Mouse (Mus musculus) kidney, postnatal 10 days (tissue): ENCODE data around the gene Ikzf2.

Experiments used
- DNase-seq: peaks from one replicate; pipeline ENCODE4 v3.0.0; 2021; ENCODE audit warnings: mixed read lengths

Gene Ikzf2

DNA sequence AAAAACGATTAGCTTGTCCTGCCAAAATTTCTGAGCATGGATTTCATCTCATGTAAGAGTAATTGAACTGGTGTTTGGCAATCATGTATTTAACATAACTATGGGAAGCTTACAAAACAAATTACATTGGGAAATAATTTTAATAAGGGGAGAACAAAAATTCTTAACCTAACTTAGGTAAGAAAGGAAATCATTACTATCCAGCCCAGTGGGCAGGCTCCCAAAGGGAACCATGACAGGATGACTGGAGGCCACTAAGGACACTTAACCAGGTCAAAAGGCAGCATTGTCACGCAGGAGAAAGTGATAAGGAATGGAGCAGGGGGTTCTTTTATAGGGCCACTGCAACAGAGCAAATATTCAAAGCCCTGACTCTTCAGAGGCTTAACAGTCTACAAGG, 101.5 kb downstream of the Ikzf2 start:
- no peak for DNase-seq

DNA sequence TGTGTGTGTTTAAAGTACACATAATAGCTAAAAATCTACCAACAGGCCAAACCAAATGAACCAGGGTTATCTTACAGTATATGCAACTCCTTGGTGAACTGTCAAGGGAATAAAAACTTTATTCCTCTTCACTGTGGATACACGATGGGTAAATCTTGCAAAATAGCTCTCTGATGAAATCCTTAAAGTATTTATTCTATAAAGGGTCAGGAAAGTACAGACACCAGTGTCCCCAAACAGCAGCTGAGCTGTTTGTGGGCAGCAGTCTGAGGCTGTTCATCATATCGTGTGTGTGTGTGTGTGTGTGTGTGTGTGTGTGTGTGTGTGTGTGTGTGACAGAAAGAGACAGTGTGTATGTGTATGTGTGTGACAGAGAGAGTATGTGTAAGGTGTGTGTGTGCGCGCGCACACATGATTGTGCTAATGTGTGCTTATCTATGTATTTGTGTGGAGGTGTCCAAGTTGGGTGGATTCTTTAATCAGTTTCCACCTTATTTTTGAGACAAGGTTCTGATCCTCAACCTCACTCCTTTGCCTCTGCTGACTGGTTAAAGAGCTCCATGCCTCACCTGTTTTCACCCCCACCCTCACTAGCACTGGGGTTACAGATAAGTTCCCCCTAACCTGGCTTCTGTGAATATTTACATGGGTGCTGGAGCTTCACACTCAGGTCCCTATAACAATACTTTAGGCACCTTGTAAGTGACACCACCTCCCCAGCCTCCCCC, 102.9 kb downstream of the Ikzf2 start:
- DNase-seq, result no peak

DNA sequence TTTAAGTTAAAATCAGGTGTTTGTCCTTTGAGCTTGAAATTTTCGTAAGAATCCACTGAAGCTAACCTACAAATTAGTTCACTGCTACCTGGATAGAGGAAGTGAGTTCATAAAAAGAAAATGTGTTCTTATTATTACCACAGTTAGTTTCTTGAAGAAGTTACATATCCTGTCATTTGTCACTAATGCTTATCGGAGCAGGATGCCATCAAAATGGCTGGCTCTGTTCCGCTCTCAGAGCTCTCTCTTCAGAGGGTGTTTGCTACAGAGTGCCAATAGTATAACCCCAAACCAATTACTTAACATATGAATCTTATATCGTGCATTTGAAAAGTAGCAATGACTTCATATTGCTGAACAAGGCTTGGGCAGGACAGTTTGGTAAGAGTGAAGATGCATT, 108.1 kb downstream of the Ikzf2 start:
- DNase-seq, result no peak

DNA sequence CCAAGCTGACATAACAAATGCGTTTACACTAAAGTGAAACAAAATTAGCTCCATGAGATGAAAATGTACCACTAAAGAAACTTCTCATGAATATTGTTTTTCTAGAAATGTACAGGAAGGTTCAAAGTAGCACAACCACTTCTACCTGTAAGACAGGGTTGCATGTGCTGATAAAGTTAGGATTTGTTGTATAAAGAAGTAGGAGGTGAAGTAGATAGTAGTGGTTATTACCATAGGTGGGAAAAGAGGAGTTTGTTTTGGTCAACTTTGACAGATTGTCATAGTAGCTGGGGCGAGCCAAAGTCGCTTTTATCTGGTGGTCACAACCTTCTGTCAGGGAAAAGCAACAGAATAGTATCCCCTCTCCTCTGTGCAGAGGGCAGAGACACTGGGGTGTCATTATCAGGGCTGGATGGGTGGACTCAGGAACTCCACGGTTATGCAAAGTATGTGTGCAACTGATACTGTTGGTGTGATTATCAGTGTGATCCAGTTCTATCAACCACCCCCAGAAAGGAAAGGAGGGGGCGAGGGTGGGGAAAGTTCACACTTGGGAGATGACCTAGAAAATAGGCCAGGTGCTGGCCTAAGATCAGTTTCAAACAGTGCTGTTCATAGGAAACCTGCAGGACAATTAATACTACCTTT, 127.5 kb downstream of the Ikzf2 start:
- no peak for DNase-seq

DNA sequence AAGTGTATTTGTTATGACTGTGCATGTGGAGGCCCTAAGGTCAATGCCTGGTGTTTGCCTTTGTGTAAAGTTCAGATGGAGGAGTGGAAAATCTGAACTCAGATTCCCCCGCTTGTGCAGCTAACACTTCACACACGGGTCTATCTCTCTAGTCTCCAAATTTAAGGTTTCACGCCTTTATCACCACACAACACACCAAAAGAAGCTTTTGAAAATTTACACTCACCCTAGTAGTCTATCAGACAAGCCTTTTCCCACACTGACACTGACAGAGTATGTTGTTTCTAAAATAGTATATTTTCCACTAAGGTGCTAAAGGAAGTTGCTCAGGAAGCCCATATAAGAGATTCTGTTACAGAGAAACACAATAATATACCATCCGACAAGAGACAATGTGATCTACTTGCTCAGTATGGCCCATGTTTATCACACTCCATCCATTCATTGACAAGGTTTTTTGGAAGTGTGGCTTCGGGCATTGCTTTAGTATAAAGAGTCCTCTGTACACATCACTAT, 131.4 kb downstream of the Ikzf2 start:
- no peak for DNase-seq

DNA sequence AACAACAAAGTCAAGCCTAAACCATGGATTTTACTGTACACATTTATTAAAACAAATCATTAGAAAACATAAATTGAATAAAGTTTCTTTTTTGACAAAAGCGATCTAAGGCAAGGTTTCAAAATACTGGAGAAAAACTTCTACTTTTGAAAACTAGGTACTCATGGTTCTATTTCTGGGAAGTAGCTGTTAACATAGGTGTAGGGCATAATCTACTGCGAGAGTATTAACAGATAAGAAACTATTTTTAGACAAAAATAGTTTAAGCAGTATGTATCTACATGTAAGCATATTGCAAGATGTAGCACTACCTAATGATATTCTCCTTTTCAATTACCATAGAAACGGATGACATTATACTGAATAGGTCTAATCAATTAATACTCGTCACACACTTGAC, 137.1 kb downstream of the Ikzf2 start:
- DNase-seq, result no peak

DNA sequence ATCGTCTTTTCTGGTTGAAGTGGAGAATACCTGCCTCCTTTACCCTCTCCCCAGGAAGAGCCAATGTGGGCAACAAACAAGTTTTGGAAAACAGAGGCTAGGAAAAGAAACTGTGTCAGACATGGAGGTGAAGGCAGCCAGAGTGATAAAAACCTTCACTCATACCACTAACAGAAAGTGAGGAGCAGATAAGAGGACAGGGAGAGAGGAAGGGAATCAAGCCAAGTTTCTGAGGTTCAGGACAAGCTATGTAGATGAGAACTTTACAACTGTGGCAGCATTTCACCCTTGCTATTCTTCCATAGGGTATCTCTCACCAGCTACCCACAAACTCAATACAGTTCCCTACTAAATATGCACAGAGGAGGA, 141.2 kb downstream of the Ikzf2 start:
- DNase-seq, result no peak

DNA sequence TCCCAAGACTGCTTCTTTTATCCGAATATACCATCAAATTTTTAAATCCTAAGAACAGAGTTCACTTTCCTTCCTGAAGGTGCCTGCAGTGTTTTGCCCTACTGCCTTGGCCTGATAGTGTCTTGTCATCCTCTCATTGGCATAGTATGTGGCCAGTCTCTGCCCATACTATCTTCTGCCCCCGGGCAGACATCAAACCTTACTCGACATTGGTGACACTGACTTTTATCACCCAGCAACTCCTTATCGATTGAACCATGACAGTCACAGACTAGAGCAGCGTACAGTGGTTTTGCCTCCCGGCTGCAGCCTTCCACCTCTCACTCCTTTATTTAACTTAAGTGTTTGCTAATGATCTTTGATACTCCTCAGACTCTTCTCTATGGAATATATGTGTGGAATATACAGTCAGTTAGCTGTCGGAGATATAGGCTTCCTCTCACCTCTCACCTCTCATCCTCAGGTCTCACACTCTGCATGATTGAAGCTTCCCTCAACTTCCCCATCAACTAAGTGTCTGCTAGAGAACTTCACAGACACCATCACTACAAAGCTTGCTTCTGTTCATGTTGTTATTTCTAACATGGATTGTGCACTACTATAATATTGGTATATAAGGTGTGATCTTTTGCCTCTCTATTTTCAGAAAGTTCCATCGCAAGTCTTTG, 141.7 kb downstream of the Ikzf2 start:
- DNase-seq, result no peak

DNA sequence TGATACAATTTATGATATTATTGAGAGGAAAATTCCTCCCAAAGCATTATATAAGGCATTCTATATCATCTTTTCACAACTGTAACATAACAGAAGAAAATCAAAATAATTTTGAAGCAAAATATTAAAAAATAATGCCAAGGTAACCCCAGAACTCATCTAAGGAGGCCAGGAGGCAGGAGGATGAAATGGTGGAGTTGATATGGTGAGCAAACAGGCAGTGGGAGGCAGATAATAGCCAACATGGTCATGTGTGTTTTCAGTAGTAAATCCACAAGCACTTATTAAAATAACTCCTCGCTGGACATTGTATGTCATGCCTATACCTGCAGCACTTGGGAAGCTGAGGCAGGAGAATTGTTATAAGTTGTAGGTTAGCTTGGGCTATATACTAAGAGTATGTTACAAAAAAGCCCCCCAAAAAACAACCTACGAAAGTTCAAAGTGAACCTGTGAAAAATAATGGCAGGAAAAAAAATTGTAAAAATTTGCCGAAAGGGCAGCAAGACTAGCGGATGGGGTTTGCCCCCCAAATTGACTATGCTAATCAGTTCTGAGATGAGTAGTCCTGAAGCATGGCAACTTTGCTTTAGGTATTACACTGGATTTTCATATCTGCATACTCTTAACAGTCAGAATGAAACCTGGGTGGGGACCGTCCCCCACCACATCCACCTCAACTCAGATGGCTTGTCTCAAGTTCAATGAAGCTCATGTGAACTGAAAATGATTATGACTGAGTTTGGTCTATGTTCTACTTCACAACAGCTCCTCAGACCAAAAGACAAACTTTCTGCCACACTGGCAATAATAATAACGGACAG, 143.1 kb downstream of the Ikzf2 start:
- DNase-seq, result no peak

DNA sequence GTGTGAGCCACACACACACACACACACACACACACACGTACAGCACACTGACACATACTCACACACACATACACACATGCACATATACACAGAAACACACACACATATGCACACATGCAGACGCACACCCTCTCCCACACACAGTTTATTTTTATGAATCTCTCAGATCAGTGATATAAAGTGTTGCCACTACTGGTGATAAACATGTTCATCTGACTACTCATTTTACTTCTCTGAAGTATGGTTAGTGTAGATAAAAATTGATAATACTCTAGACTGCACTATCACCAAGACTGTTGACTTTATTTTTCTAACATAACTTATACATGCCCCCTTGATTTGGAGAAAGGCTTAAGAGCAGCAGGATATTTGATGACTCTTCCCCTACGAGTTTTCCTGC, 144.5 kb downstream of the Ikzf2 start:
- DNase-seq, result no peak

DNA sequence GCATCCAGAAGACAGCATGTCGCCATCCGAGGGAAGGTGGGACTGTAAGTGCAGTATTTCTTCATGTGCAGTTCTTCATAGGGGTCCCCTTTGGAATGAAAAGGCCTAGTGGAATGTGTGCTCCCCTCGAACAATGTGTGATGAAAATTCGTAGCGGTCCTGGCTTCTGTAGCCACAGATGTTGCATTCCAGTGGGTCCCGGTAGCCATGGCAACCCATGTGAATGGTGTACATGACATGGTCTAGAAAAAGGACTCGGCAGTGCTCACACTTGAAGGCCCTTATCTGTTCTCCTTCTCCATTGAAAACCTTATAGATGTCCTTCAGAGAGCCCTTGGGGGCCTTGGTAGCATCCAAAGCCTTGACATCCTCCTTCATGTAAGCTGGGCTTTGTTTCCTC, 148.4 kb downstream of the Ikzf2 start:
- DNase-seq, result no peak

DNA sequence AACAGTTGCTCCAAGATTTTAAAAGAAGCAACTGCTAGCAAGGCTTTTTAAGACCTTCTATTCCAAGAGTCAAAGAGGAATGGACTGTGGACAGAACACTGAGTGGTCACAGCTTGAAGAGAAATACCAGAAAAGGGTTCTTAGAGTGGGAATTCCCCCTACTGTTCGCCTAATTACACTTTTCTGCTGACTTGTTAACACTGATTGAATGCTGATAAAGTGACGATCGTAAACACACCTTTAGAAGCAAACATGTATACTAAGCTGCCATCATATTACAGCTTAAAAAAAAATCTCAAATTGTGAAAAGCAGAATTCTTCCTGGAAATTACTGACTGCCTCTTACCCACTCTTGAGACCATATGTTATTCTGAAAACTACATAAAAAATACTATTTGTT, 149.4 kb downstream of the Ikzf2 start:
- DNase-seq, result no peak

DNA sequence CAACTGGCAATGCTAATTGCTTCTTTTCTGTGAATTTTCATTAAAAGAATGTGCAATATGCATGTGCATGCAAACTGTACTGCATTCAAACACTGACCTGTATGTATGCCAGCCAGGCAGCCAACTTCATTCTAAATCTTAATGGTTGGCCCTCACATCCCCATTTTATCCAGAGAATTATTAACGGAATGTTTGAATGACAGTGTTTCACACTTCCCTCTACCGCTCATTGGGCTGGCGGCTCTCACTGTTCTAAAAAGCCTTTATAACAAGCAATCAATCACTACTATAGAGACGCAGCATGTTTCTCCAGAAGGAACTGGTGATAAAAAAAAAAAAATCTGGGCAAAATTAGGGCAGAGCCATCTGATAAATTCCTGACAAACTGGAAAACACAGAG, 151.5 kb downstream of the Ikzf2 start:
- DNase-seq, result no peak

DNA sequence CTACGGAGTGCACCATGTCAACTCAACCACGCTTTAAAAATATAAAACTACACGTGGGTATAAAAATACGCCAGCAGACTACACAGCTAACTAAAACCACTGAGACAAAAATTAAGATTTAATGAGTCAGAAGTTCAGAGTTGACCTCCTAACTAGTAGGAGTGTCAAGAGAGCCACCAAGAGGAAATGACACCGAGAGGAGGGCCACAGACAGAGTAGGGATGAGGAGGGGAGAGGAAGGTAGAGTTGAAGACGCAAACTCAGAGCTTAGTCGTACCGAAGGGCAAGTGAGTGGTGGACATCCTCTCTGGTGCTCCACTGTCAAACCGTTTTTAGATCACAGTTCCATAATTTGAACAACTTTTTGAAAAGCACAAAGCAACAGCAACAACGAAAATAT, 154.0 kb downstream of the Ikzf2 start:
- DNase-seq, result no peak

DNA sequence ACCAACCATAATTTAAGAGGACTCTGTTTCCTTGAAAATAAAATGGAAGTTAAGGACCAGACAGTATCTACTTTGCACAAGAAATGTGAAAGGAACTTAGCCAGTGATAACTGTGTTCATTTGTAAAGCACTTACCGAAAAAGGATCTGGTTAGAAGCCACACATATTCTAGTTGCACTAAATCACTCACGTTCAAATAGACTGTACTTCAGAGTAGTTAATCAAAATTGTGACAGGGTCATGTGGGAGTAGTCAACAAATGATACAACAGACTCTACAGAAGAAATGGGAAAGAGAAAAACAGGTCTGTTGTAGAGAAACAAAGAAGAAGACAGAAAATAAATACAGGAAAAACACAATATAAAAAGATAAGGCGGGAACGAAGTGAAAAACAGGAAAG, 158.3 kb downstream of the Ikzf2 start:
- no peak for DNase-seq

DNA sequence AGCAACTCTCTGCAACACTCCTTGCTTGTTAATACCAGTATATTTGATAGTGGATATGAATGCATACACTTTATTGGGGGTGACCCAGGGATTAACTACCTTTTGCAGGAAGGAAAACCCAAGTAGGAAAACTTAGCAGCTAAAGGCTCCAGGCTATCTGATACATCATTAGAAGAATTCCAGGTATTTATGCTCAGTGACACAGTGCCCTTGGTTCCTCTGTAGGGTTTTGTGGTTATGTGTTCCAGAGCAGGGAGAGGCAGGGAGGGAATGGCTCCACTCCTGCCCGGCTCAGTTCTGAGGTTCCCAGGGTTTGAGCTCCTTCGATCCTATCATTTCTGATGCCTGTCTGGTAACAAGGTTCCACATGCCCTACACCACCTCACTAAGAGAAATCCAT, 165.4 kb downstream of the Ikzf2 start:
- no peak for DNase-seq

DNA sequence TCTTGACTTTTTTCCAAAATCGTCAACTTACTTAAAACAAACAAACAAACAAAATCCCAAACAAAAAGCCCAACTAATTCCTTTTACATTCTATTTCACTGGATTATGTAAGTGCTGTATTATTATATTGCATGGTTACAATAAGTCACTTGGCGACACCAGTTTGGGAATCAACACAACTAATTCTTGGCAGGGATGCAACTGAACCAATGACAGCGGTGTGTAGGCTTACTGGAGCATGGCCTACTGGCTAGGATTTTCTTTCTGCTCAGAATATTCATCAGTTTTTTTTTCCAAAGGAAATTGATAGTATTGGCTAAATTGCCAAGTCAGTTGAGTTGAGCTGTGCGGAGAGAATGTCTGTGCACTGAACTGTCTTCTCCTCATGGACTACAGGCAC, 167.7 kb downstream of the Ikzf2 start:
- DNase-seq, result no peak

DNA sequence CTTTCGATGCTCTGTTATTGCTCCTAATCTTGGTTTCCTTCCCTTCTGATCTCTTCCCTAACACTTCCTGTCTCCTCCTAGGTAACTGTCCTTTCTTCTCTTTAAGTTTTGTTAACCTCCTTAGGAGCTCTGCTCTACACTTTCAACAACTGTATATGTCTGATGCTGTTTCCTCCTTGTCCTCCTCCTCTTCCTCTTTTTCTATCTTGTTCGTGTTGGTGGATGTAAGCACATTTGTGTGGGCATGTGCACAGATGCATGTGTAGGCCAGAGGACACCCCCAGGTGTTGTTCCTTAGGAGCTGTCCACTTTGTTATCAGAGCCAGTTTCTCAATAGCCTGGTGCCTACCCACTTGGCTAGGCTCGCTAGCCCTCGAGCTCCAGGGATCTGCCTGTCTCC, 169.0 kb downstream of the Ikzf2 start:
- no peak for DNase-seq

DNA sequence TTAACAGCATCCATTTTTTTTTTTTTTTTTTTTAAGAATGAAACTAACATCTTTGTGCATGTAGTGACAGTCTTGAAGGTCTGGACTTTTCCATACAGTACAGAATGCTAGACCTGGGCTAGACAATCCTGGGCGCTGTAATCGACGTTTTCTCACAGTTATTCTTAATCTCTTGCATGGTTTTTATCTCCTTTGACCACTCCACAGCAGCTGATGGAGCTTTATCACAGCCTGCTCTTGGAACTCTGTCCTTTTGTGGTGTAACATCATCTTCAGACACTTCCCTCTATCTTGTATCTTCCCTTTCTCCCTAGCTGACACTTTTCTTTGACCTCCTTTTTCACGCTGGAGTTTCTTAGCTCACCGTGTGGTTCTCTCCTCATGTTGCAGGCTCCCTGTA, 170.9 kb downstream of the Ikzf2 start:
- no peak for DNase-seq

DNA sequence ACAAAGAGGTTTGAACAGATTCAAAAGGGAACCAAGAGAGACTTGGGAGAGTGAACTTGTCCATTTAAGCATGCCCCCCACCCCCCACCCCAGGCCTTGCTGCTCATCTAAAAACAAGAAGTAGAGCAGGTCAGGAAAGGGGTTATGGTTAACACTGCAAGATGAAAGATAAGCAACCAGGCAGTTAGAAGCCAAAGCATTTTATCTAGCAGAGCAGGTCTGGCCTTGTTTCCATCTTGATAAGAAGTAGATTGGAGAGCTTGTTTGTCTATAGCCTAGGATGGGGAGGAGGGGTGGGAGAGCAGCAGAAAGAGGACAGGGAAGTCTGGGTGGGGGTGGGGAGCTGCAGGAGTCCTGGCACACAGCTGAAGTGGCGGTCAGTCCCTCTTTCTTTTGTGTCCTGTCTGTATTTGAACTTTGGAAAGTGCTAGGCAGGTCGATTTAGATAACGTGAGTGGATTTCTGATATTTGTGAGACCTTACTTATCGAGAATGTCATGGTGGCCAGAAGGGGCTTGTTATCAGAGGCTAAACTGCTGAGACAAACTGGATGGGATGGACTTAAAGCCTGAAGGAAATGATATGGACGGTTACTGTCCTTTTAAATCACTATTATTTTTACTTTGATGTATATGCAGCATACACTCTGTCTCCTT, 173.3 kb downstream of the Ikzf2 start:
- no peak for DNase-seq

DNA sequence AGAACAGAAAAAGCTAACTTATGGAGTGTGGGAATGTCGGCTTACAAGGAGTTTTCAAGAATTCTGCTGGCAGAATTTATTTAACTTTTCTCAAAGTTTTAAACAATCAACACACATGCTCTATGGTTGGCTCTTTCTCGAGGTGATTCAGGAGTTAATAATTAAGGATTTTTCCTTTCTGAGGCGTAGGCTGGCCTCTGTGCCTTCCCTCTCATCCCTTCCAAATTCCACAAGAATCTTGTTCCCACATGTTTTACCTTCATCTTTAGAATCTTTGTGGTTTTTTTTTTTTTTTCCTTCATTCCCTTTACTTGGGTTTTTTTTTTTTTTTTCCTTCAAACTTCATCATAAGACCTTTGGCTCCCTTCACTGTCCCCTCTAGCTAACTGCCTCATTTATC, 178.8 kb downstream of the Ikzf2 start:
- no peak for DNase-seq

DNA sequence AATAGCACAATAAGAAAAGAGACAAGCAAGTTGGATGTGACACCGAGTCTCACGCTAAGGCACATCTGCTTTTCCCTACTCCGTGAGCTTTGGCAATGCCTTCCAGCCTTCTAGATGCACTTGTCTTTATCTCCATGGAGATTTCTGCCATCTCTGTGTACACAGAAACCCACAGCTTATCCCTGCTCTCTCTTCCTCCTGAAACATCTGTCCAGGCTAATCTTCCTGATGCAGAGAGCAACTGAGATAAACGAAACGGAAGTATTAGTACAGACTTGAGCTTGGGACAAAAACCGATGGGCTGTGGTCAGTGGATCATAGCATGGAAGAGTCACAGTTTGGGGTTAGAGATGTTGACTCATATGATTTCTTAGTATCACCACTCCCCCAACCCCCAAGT, 179.5 kb downstream of the Ikzf2 start:
- no peak for DNase-seq

DNA sequence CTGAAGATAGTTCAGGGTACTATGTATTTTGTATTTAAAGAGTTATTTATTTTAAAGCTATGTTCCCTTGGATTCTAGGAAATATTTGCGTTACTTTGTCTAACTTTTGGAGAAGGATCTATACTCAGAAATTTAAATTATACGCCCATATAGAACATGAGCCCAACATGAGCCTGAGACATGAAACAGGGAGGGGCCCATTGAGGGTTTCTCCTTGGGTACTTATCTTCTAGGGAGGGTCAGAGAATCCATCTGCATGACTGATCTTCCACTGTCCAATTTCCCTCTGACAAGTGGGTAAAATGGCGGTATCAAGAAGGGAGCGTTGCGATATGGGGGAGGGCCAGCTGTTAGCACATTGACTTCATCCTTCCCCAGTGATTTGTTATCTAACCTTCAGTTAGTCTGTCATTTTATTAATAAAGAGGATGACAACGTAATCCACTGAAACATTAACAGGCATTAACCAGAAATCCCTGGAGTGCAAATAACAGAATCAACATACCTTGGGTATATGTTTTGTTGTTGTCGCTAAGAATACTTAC, 180.4 kb downstream of the Ikzf2 start:
- no peak for DNase-seq
